Mouse (Mus musculus) layer of hippocampus, postnatal 10 days (tissue): ENCODE results near the gene Runx1. TPM values are rescaled to one million over a fixed set of nuclear protein-coding genes. Genes with fewer than 3 reads are reported as not detected.

ENCODE experiments used
- DNase-seq, 2 experiments: peaks; one replicate each; pipeline ENCODE4 v3.0.0; 2021; ENCODE audit warnings: low spot score in 2 of 2
- total RNA-seq, 2 experiments: library from RNA; stranded (reverse); gene quantifications; 2 replicates each; pipeline ENCODE4 v1.2.3; 2021

The Runx1 gene
- total RNA-seq, 2 experiments from 2014 or later, result 0.69 to 1.1 TPM

DNA sequence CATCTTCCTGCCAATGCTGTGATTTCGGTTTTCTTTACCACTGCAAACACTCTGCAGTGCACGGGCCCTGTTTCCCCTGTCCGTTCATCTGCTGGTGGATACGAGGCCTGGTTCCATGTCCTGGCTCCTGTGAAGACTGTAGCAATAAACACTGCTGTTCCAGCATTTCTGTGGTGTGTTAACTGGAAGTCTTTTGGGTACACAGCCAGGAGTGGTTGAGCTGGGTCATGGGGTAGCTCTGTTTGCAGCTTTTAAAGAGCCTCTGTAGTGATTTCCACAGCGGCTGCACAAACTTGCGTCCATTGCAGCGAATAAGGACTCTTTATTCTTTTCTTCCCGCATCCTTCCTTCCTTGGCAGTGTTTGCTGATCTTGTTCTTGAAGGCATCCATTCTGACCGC lies 248.6 kb downstream of the Runx1 start:
- no peak for DNase-seq

DNA sequence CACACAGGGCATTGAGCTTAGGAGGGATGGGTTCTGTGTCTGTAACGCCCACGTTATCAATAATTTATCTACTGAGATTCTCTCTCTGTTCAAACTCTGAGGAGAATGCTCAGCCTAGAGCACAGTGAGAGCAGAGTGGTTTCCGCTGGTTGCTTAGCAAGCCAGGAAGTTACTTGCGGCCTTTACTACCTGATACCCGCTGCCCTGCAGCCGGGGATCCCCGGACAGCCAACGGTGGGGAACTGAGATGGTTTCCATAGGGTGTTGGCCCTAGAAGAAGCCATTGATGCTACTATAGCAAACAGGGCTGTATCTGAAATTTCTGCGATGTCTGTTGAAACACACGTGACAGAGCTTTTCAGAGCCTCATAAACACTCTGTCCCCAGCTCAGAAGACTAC lies 250.2 kb downstream of the Runx1 start:
- no peak for DNase-seq

DNA sequence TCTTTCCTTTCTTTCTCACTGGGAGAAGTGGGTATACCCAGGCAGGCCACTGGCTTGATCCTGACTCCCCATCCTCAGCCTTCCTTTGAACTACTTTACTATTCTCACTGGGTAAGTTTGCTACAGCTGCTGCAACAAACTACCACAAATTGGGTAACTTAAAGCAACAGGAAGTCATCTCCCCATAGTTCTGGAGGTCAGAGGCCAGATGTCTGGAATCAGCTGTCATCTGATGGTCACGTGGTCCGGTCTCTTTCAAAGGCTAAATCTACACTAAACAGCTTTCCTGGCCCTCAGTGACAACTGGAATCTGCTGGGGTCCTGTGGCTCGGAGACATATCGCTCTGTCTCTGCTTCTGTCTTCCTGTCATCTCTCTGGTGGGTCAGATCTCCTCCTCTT lies 252.8 kb downstream of the Runx1 start:
- DNase-seq, result no peak

DNA sequence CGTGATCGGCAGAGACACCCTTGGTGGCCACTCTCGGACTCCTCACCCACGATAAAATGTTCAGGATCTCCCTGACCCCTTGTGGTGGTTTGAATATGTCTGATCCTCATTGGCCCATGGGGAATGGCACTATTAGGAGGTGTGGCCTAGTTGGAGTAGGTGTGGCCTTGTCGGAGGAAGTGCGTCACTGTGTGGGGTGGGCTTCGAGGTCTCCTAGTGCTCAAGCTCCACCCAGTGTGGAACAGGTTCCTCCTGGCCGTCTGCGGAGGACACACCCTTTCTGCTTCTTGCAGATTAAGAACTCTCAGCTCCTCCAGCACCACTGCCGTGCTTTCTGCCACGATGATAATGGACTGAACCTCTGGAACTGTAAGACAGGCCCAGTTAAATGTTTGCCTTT lies 254.7 kb downstream of the Runx1 start:
- no peak for DNase-seq

DNA sequence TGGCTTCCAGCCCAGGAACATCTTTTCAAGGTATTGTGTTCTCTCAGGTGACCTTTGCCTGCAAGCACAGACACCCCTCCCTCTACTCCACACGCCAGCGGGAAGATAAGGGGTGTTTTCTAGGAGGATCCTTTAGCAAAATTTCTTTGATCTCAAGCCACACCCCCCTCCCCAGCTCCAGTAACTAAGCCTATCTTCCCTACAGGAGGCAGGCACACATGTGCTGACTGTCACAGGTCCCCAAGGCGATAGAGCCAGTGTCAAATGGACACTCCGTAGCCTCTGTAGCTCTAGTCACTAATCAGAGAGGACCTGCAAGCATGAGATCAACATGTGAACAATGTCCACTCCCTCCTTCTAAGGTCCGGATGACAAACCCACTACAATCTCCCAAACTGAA lies 259.8 kb downstream of the Runx1 start:
- no peak for DNase-seq

DNA sequence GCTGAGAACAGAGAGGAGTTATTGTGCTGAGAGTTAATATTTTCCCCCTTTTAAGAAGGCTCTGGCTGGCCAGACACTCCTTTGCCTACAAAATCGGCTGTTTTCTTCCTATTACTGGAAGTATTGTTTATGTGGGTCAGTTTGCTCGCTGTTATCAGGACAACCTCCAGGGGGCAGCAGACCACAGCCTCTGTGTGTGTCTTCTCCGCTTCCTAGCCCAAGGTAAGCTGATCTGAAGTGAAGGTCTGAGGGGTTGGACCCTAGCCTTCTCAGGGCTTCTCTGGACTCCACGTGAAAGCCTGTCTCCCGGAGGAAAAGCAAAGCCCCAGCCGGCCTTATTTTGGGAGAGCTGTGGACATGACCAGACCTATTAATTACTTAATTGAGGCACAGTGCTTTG lies 260.2 kb downstream of the Runx1 start:
- peak; percentile 91 to 93 for DNase-seq

DNA sequence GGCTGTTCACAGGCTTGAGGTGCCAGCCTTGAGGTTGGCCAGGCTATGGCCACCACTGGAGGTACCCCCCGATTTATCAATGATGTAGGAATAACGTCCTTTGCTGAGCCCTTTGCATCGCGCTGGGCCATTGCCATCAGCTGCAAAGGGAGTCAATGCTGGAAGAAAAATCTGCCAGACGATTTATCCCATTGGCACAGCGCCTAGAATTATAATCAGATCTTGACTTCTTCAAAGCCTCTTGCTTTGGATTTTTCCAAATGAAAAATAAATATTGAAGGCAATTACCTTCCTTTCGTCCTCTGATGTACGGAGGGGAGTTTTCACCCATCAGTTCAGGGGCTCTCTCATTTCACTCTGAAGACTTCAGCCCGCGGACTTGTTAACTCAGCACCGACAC lies 260.7 kb downstream of the Runx1 start:
- no peak for DNase-seq

DNA sequence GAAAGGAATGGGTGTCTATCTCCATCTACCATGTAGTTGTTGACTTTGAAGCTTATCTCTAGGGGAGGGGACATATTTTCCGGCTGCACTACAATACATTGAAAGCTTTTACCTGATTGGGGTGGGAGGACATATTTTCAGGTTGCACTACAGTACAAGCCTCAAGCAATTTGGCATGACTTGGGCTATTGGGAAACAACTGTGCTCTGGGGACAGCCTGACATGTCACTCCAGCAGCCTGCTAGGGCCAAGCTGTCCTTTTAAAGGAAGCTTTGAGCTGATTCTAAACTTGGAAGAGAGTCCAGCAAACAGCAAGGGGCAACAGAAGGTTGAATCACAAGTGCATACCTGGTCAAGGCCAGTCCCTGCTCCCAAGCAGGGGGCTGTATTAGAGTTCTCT lies 270.9 kb downstream of the Runx1 start:
- DNase-seq, result no peak

DNA sequence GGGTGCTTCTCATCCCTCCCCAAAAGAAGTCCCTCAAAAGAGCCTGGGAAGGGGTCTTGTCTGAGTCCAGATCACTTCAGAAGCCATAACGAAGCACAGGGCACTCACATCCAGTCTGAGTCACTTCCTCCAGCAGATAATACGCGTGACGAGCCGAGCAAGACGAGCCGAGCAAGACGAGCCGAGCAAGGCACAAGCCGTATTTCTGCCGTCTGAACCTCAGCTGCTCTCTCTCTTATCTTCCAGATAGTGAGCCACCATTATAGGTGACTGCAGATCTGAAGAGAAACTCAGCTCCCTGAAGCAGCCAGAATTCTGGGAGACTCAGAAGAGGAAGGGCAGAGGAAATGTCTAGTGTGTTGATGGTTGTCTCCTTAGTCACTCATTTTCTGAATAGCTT lies 273.1 kb downstream of the Runx1 start:
- DNase-seq, result no peak

DNA sequence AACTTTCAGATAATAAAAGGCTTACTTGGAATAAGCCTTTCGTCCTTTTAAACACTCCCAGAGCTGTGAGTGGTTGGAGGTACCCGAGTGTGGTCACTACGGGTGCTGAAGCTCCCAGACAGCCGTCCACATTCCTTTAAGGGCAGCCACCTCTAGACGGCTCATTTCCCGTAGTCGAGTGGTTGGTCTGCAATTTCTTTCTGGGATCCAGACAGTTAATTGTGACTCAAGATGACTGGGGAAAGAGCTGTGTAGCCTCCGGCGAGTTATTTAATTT lies 273.9 kb downstream of the Runx1 start:
- DNase-seq, result no peak
